Mouse (Mus musculus) NIH3T3 (cell line): ENCODE measurements around the gene Gna14.
A peak's percentile ranks its signal among the peaks of the same experiment; 100 is the strongest.

Experiments used
- DNase-seq: peaks from one replicate; pipeline ENCODE4 v3.0.0-alpha.2; 2012; ENCODE audit warnings: low read depth

The Gna14 gene

GRCm38 (mm10) chr19:16435531-16436231 lies at the start of gene Gna14:
TSS of gene Gna14 (plus strand) at chr19:16435762.
- DNase-seq: peak; percentile 25

- DNase-seq: peak; percentile 90
Measured at GRCm38 (mm10) chr19:16386514-16386913, 49.0 kb upstream of the Gna14 start.

DNA sequence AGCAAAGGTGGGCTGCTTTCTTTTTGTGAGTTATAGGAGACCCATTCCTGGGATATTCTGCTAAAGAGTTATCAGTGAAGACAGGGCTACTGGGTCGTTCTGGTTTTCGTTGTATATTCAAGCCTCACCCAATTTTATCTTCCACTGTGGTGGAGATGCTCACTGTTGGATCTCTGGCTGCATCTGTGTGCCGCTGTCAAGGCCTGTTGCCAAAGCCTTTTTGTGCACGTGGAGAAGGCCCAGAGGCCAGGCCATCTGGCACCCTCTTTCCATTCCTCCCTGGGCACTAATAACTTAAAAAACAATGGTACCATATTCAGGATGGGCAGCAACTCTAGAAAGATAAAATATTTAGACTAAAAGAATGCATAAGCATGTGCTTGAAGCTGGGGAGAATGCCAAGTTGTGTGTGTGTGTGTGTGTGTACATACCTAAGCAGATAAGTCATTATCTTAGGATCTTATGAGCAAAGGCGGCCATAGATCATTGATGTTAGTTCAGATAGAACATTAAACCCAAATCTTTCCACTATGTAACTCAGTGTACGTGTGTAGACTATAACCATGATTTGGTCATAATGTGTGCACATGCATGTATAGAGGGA lies 45.3 kb upstream of the Gna14 start:
- peak; percentile 59 for DNase-seq

DNA sequence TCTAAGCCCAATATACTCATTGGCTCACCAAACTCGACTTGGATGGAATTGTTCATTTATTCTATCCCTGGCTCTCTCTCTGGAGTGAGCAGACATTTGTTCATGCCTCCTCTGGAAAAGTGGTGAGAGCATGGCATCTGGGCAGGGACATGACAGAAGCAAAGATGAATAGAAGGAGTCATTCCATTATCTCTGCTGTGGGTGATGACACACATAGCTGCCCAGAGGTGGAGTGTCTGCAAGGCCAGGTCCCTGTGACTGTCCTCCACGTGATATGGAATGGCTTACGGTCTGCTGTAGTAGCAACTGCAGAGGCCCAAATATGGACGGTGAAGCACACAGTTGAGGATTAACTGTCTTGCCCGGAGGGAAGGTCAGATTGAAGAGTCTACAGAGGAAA lies 41.2 kb upstream of the Gna14 start:
- no peak for DNase-seq

DNA sequence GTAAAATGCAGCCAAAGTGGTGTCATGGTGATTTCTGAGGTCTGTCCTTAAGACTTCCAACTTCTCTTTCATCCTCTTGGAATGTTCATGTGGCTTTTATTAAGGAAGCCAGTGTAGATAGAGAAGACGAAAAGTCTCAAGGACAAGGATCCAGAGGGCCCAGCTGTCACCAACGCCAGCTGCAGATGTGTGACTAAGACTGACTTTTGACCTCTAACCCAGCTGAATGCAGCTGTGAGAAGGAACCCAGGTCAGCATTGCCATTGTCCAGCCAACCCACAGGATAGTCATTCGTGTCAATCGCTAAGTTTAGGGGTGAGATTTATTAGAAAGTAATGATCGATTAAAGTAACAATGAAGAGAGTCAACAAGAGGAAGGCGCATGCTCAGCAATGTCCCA lies 32.5 kb upstream of the Gna14 start:
- no peak for DNase-seq

DNA sequence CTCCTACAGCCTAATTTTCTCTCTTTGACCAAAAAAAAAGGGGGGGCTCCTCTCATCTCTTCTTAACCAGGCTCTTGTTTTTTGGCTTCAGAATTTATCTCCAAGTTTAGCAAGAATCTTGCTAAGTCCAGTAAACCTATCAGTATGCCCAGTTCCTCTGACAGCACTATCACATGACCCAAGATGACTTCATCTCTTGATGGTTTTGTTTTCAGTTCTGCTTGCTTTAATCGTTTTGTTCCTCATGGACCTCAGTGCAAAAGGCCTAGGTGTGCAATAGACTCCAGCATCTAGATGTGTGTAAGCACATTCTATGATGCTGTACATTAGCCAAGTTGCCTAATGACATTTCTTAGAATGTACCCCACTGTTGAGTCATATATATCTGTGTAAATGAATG lies 27.8 kb upstream of the Gna14 start:
- DNase-seq: peak; percentile 39

GRCm38 (mm10) chr19:16411302-16411701 lies 24.3 kb upstream of the Gna14 start:
- no peak for DNase-seq

GRCm38 (mm10) chr19:16418086-16418663 lies 17.4 kb upstream of the Gna14 start:
- DNase-seq: peak; percentile 62

GRCm38 (mm10) chr19:16425596-16425995 lies 10.0 kb upstream of the Gna14 start:
- DNase-seq: peak; percentile 25

DNA sequence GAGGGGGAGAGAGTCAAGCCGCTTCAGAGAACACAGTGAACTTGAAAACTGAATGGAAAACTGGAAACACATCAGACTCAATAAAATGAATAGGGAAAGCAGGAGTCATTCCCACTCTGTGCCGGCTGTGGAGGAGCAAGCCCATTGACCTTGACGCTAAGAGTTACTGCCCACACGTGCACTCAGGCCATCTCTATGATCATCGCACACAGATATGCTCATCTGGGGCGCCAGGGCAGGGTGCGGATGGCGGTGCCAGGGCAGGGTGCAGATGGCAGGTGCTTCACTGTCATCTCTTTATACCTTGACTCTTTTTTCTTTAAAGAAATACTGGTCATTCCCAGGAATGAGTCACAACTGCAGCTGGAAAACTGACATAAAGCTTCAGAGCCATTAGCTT lies 4.2 kb upstream of the Gna14 start:
- no peak for DNase-seq

DNA sequence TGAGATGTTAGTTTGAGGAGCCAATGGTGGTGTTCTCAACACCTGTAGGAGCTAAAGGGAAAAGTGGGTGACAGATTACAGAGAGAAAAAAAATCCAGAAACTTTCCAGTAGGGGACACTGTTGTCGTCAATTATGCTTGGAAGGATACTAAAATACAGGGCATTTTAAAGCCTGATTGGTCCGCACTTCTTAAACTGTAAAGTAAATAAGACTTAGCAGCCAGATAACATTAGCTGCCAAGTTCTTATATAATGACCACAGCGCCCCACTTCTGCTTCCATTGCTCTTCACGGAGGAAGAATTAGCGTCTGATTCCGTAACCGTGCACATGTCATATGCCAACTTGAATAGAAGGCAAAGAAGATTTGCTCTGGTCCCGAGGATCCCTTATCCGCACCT lies 683 bp upstream of the Gna14 start:
- DNase-seq: no peak

DNA sequence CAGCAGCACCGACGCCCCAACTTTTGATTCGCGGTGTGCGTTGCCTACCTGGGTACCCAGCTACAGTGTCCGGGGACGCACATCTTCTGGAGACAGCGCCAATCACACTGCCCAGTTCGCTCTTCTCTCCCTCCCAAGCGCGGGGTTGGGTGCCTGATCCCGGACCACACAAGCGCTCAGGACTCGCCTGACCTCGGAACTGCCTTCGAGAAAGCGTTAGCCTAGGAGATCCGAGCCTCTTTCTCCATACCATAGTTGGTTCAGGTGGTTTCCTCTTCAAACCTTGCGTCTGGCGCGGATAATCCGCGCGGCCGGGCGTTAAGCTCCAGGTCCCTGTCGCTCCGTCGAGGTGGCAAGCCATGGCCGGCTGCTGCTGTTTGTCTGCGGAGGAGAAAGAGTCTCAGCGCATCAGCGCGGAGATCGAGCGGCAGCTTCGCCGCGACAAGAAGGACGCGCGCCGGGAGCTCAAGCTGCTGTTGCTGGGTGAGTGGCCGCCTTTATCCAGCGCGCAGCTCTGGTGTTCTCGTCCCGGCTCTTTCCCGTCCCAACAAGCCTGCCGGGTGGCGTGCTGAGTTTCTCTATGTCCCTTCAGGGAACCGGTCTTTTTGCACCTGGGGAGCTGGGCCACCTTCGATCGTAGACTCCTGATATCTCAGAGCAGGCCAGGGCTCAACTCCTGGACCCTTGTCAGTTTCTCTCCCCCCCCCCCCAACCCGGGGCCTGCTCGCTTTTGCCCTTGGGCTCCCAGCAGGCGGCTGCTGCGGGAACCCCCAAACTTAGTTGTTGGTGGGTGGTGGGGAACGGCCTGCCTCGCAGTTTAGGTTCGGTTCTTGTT lies 990 bp downstream of the Gna14 start:
- DNase-seq: no peak

GRCm38 (mm10) chr19:16437170-16437483 lies 1.6 kb downstream of the Gna14 start:
- no peak for DNase-seq

DNA sequence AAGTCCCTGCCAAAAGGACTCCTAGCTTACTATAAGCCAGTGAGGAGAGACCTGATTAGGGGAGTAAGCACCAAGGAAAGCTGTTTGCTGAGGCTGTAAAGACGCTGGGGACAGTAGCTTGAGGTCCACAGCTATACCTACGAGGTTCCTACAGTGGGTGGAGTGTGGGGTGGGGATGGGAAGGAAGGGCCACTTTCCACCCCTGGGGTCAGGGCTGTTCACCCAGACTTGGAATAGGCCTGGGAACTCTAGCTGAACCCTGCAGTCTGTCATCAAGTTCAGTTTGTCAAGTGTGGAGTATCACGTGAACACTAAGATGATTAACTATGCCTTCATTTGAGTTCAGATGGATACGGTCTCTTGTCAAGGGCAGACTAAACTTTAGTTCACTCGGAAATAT lies 2.3 kb downstream of the Gna14 start:
- no peak for DNase-seq

DNA sequence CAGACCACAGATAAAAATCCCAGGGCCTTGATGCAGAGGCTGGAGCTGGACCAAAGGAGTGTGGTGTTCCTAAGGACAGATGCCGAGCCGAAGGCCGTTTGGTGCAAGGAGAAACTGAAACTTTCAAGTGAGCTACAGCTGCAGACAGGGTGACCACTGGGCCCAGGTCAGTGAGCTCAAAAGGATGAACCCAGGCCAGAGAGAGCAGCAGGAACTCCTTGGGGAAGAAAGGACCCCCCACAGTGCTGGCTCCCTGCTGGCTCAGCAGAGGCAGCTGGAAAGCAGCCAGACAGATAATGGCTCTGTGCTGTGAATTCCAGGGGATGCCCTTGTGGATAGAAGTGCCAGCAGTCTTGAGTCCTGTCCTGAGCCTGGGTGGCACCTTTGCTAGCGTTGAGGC lies 3.7 kb downstream of the Gna14 start:
- DNase-seq: peak; percentile 66

- DNase-seq: no peak
Measured at GRCm38 (mm10) chr19:16439834-16440233, 4.3 kb downstream of the Gna14 start.

DNA sequence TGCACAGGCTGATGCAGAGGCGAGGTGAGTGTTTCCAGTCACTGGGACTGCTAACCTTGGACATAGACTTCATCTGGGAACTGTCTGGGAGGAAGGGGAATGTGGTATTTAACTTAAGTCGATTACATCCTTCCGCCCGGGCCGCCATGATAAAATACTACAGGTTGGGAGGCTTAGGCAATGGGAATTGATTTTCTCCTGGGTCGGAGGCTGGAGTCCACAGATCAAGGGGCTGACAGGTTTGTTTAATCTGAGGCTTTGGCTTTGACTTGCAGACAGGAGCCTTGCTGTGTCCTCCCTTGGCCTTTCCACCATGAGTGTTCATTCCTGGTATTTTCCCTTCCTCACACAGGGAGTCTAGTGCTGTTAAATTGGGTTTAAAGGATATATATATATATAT lies 5.8 kb downstream of the Gna14 start:
- no peak for DNase-seq

- no peak for DNase-seq
Measured at GRCm38 (mm10) chr19:16443335-16443734, 7.8 kb downstream of the Gna14 start.

GRCm38 (mm10) chr19:16446612-16447011 lies 11.1 kb downstream of the Gna14 start:
- DNase-seq: no peak

GRCm38 (mm10) chr19:16447832-16448621 lies 12.5 kb downstream of the Gna14 start:
- DNase-seq: peak; percentile 45

DNA sequence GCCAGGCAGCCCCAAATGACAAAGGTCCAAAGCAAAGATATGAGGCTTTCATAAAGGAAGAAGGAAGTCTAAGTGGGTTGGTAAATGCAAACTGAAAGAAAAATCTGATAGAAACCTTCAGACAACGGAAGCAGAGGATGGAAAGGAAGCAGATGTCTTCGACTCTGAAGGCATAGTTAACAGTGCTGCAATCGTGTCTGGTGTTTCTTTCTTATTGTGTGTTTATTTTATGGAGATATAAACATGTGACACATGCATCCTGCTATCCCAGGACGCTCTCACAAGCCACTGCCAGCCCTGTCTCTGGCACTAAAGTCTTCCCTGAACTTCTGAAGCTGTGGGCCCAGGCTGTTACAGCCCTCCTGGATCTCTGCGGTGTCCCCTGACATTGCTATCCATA lies 13.2 kb downstream of the Gna14 start:
- DNase-seq: no peak

DNA sequence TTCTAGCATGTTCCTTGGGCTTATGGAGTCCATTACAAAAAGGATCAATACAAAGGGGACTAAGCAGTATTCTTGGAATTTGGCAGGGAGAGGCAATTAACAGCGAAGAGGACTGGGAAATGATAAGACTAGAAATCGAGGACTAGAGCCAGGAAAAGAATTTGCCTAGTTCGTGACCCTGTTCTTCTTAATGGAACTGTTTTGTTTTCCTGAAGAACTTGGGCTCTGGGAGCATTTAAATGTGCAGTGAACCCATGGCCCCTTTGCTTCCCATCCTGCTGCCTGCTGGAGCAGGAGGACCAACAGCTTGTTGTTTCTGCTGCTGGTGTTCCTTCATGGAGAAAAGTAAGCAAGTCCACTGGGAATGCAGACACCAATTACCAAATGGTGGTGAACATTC lies 15.3 kb downstream of the Gna14 start:
- no peak for DNase-seq
